Mouse (Mus musculus) activated CD4-positive, CD25-positive, alpha-beta regulatory T cell, adult 9 weeks (primary cell): ENCODE measurements around the gene Akr1c14. TPM values are rescaled to one million over a fixed set of nuclear protein-coding genes. Genes with fewer than 3 reads are reported as not detected.

Source experiments
- polyA plus RNA-seq: library from polyadenylated mRNA; unstranded; fragments of 100-300 nt; shearing (Covaris generic); gene quantifications from one replicate; pipeline ENCODE4 v1.2.1, GENCODE M21; 2017

Akr1c14 gene
- not detected for polyA plus RNA-seq

GRCm38 (mm10) chr13:4048719-4049118, at the start of gene Akr1c14:
Gene Akr1c14, plus strand, starts transcription at chr13:4049011.

Other genes starting within 250 kb of the Akr1c14 start
- gene Calml3, start 244.7 kb upstream of the Akr1c14 start, polyA plus RNA-seq: not detected
- not detected for gene Calm4, start 211.3 kb upstream of the Akr1c14 start, polyA plus RNA-seq
- gene Calm5, start 194.8 kb upstream of the Akr1c14 start, polyA plus RNA-seq: not detected
- gene Net1, start 130.8 kb upstream of the Akr1c14 start, polyA plus RNA-seq: 37.3 TPM
- gene Tubal3, start 130.7 kb upstream of the Akr1c14 start, polyA plus RNA-seq: 0.27 TPM
- gene Ucn3, start 103.7 kb upstream of the Akr1c14 start, polyA plus RNA-seq: not detected
- 0.26 TPM for gene Akr1c18, start 101.6 kb downstream of the Akr1c14 start, polyA plus RNA-seq
- 37.3 TPM for gene Akr1c13, start 142.1 kb downstream of the Akr1c14 start, polyA plus RNA-seq
- gene Akr1c19, start 179.7 kb downstream of the Akr1c14 start, polyA plus RNA-seq: not detected
- gene Akr1c12, start 230.4 kb downstream of the Akr1c14 start, polyA plus RNA-seq: 6.5 TPM